Mouse (Mus musculus): Measurements from ENCODE around the gene Jpt1. TPM values are rescaled to one million over a fixed set of nuclear protein-coding genes. Genes with fewer than 3 reads are reported as not detected.

The Jpt1 gene
- polyA plus RNA-seq, 1 experiment from 2014 or later: 435 TPM

DNA sequence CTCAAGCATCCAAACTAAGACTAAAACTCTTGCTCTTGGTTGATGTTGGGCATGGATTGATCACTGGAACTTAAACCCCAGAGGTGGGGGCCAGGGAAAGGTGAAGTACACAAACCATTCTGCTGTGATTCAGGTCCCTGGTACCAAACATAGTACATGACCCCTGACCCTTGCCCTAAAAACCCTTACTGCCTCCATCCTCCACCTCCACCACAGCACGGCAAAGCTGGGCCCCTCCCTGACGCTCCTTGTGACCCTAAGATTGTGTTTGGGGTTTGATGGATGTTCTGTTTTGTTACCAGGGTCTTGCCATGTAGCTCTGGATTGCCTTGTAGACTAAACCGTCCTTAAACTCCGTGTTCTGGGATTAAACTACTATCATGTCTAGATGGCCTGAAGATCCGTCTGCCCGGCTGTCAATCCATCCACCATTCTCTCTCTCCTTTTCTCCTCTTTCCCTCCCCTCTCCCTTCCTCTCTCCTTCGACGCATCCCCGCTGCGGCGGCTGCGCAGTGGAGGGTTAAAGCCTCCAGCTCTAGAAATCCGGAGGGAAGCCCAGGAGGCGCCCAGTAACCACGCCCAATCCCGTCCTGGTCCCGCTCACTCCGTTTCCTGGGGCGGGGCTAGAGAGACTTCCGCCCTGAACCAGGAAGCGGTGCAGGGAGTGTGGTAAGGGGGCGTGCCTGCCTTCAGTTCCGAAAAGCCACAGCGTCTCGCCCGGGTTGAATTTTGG lies 39.0 kb downstream of the Jpt1 start, which contains the start of gene Armc7:
Armc7 (plus strand) TSS at position 643 of the 733 bp plus-strand sequence.
- peak within 1 kb of the TSS; percentile 75 for H3K4me2 ChIP-seq
- DNase-seq (ENCODE audit: low spot score) (peak; percentile 94), ATAC-seq (replicated peaks; ENCODE audit: low FRiP score) (peak; percentile 95)
- H3K9me3 ChIP-seq (ENCODE audit: control insufficient read depth, low read length): no peaks in the 10 kb centered on the region
- peak within 1 kb of the TSS; percentile 88 for H3K4me3 ChIP-seq (ENCODE audit: low read depth, low read length)
- peak within 1 kb of the TSS; percentile 65 for H3K27ac ChIP-seq (ENCODE audit: low read depth, low read length)
- H3K36me3 ChIP-seq (ENCODE audit: control insufficient read depth, insufficient read depth, low read length): no peaks in the 10 kb centered on the region
- 1% methylated on average over 26 of the region's 26 CpGs for WGBS
- peak within 1 kb of the TSS; percentile 84 for H3K9ac ChIP-seq (ENCODE audit: low read depth, low read length)
- H3K4me1 ChIP-seq (replicated peaks; ENCODE audit: control insufficient read depth, insufficient read depth, low read length): peaks cover 15% of the 10 kb centered on the region
- no peaks in the 10 kb centered on the region for H3K27me3 ChIP-seq (replicated peaks; ENCODE audit: control insufficient read depth, insufficient read depth, low read length)

DNA sequence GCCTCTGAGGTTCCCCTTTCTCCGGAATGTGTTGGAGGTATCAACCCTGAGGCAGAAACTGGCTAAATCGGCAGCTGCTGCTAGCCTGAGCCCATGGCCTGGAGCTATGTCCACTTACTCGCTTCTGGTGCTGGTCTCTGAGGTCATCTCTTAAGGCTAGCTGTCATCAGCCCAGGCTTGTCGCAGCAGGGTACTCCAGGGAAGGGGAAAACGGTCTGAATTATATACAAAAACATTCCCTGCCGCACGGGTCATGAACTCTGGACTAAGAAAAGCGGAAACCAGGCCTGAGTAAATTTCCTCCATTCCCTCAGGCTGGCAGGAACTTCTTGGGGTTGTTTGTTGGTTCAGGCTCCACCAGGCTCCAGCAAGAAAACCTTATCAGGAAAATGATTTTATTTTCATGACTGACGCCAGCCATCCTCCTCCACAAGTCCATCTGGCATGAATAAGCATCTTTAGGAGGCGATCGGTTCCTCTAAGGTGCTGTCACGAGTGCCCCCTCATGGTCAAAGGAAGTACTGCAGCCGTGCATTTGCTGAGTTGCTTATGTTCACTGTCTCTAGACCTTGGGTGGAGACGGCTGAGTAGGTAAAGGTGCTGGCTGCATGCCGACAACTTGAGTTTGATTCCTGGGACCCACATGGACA lies 40.4 kb downstream of the Jpt1 start:
- Histone ChIP-seq H3K9me3 (ENCODE audit: control insufficient read depth, low read length) (no peaks in the 10 kb centered on the region), H3K4me2 (no peak overlapping the region), H3K4me1 (replicated peaks; ENCODE audit: control insufficient read depth, insufficient read depth, low read length) (peaks cover 15% of the 10 kb centered on the region), H3K9ac (ENCODE audit: low read depth, low read length) (no peak overlapping the region), H3K4me3 (ENCODE audit: low read depth, low read length) (no peak overlapping the region), H3K27me3 (replicated peaks; ENCODE audit: control insufficient read depth, insufficient read depth, low read length) (no peaks in the 10 kb centered on the region), H3K27ac (ENCODE audit: low read depth, low read length) (0 out of 2 replicates have a peak overlapping the region, but pooled peaks have one; percentile 2), H3K36me3 (ENCODE audit: control insufficient read depth, insufficient read depth, low read length) (no peaks in the 10 kb centered on the region)
- ATAC-seq (replicated peaks; ENCODE audit: low FRiP score): peak; percentile 52
- peak; percentile 85 for DNase-seq (ENCODE audit: low spot score)
- whole genome bisulfite sequencing: 23% methylated on average over 15 of the region's 15 CpGs

DNA sequence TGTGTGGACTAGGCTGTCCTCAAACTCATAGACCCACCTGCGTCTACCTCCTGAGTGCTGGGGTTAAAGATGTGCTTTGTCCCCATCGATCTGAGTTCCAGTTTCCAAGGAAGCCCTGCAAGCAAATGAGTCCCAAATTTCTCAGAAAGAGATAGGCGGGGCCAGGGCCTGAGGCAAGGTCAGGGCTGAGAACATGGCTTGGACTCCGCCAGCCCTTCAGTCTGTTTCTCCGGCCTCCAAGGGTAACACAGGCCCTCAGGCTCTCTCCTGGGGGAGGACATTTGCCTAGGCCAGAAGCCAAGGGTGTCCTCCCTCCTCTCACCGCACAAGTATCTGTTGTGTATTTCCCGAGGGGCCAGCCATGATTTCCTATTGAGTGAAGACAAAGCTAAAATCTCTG lies 42.0 kb downstream of the Jpt1 start:
- no peaks in the 10 kb centered on the region for H3K27me3 ChIP-seq (replicated peaks; ENCODE audit: control insufficient read depth, insufficient read depth, low read length)
- no peak for ATAC-seq (replicated peaks; ENCODE audit: low FRiP score)
- H3K4me1 ChIP-seq (replicated peaks; ENCODE audit: control insufficient read depth, insufficient read depth, low read length): peaks cover 15% of the 10 kb centered on the region
- 83% methylated on average over 7 of the region's 7 CpGs for WGBS
- H3K27ac ChIP-seq (ENCODE audit: low read depth, low read length): no peak overlapping the region
- no peaks in the 10 kb centered on the region for H3K36me3 ChIP-seq (ENCODE audit: control insufficient read depth, insufficient read depth, low read length)
- no peak overlapping the region for H3K4me3 ChIP-seq (ENCODE audit: low read depth, low read length)
- no peak overlapping the region for H3K9ac ChIP-seq (ENCODE audit: low read depth, low read length)
- no peak overlapping the region for H3K4me2 ChIP-seq
- no peaks in the 10 kb centered on the region for H3K9me3 ChIP-seq (ENCODE audit: control insufficient read depth, low read length)
- no peak for DNase-seq (ENCODE audit: low spot score)

DNA sequence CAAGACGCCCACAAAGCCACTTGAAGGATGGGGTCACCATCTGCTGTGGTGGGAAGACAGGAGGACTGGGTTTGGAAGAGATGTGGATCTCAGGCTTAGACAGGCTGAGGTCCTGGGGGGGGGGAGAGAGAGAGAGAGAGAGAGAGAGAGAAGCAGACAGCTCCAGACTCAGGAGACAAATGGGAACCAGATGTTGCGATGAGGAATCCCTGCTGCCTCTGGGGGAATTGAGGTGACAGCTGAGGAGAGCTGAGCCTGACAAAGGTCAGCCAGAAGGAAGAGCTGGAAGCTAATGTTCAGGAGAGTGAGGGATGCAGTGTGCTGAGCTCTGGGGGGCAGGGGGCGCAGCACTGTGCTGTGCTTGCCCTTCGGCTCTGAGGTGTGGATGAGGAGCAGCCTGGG lies 47.0 kb downstream of the Jpt1 start:
- Histone ChIP-seq H3K4me2 (no peak overlapping the region), H3K4me1 (replicated peaks; ENCODE audit: control insufficient read depth, insufficient read depth, low read length) (no peaks in the 10 kb centered on the region), H3K27ac (ENCODE audit: low read depth, low read length) (no peak overlapping the region), H3K36me3 (ENCODE audit: control insufficient read depth, insufficient read depth, low read length) (no peaks in the 10 kb centered on the region), H3K27me3 (replicated peaks; ENCODE audit: control insufficient read depth, insufficient read depth, low read length) (peaks cover 6% of the 10 kb centered on the region; the same call in 1 of the 2 replicates), H3K9ac (ENCODE audit: low read depth, low read length) (no peak overlapping the region), H3K4me3 (ENCODE audit: low read depth, low read length) (no peak overlapping the region), H3K9me3 (ENCODE audit: control insufficient read depth, low read length) (no peaks in the 10 kb centered on the region)
- ATAC-seq (replicated peaks; ENCODE audit: low FRiP score) (no peak), DNase-seq (ENCODE audit: low spot score) (no peak)
- 36% methylated on average over 4 of the region's 4 CpGs for WGBS

DNA sequence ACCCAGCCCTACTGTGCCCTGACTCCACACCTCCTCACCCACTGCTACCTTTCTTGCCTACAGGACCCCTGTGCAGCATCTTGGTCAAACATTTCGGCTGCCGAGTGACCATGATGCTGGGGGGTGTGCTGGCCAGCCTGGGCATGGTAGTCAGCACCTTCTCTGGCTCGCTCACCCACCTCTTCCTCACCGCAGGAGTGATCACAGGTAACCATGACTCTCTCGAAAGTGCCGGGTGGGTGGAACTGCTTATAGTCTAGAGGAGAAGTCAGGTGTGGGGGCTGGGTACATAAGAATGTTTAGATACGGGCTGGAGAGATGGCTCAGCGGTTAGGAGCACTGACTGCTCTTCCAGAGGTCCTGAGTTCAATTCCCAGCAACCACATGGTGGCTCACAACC lies 49.3 kb downstream of the Jpt1 start:
- no peak overlapping the region for H3K27ac ChIP-seq (ENCODE audit: low read depth, low read length)
- H3K4me1 ChIP-seq (replicated peaks; ENCODE audit: control insufficient read depth, insufficient read depth, low read length): no peaks in the 10 kb centered on the region
- H3K4me2 ChIP-seq: no peak overlapping the region
- no peak for ATAC-seq (replicated peaks; ENCODE audit: low FRiP score)
- H3K9me3 ChIP-seq (ENCODE audit: control insufficient read depth, low read length): no peaks in the 10 kb centered on the region
- WGBS: 83% methylated on average over 8 of the region's 8 CpGs
- no peak overlapping the region for H3K4me3 ChIP-seq (ENCODE audit: low read depth, low read length)
- peaks cover 10% of the 10 kb centered on the region; the same call in 1 of the 2 replicates for H3K27me3 ChIP-seq (replicated peaks; ENCODE audit: control insufficient read depth, insufficient read depth, low read length)
- no peak for DNase-seq (ENCODE audit: low spot score)
- no peaks in the 10 kb centered on the region for H3K36me3 ChIP-seq (ENCODE audit: control insufficient read depth, insufficient read depth, low read length)
- H3K9ac ChIP-seq (ENCODE audit: low read depth, low read length): no peak overlapping the region

DNA sequence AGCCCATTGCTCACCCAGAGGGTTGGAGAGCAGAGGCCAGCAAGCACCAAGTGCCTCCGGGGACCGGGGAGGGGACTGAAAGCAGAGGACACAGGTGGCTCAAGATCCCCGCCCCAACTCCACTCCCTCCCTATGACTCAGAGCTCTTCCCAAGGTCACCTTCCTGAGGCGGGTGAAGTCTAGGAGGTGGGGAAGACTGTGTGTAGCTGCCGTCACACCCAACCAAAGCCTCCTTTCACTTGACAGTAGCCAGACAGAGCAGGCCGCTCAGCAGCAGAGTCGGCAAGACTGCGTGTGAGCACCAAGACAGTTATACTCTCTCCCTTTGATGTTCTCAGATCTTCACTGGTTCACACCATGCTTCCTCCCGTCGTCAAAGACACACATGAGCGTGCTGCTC lies 50.8 kb downstream of the Jpt1 start:
- H3K4me3 ChIP-seq (ENCODE audit: low read depth, low read length): no peak overlapping the region
- ATAC-seq (replicated peaks; ENCODE audit: low FRiP score) (no peak), DNase-seq (ENCODE audit: low spot score) (no peak)
- no peak overlapping the region for H3K27ac ChIP-seq (ENCODE audit: low read depth, low read length)
- 64% methylated on average over 11 of the region's 11 CpGs for WGBS
- no peak overlapping the region for H3K9ac ChIP-seq (ENCODE audit: low read depth, low read length)
- no peaks in the 10 kb centered on the region for H3K9me3 ChIP-seq (ENCODE audit: control insufficient read depth, low read length)
- no peaks in the 10 kb centered on the region for H3K4me1 ChIP-seq (replicated peaks; ENCODE audit: control insufficient read depth, insufficient read depth, low read length)
- H3K27me3 ChIP-seq (replicated peaks; ENCODE audit: control insufficient read depth, insufficient read depth, low read length): peaks cover 10% of the 10 kb centered on the region; the same call in 1 of the 2 replicates
- H3K36me3 ChIP-seq (ENCODE audit: control insufficient read depth, insufficient read depth, low read length): no peaks in the 10 kb centered on the region
- H3K4me2 ChIP-seq: no peak overlapping the region

DNA sequence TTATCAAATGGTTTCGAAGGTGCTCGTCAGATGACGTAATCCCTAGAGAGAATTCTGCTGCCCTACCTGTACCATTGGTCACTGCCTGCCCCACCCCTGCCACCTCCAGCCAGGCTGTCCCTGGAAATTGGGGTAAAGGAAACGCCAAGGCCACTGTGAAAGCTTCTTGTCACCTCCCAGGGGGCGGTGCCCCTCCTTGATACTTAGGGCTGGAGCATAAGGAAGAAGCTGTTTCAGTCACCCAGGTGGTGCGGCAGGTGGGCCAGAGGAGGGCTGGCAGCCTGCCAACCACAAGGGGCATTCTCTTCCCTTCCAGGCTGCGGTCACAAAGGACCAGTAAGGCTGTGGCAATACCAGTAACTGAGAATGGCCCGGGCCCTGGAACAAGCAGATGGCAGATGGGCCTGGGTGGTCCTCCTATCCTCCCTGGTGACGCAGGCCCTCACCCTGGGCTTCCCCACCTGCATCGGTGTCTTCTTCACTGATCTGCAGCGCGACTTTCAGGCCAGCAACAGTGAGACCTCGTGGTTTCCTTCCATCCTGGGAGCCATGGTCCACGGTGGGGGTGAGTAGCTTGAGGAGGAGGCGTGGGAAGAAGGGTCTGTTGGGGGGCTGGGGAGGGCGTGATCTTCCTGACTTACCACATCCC lies 51.8 kb downstream of the Jpt1 start, which contains the start of gene Slc16a5:
Slc16a5 (plus strand) TSS at position 232 of the 649 bp plus-strand sequence.
- Histone ChIP-seq H3K27me3 (replicated peaks; ENCODE audit: control insufficient read depth, insufficient read depth, low read length) (peaks cover 10% of the 10 kb centered on the region; the same call in 1 of the 2 replicates), H3K4me1 (replicated peaks; ENCODE audit: control insufficient read depth, insufficient read depth, low read length) (peaks cover 3% of the 10 kb centered on the region; the same call in 1 of the 2 replicates), H3K27ac (ENCODE audit: low read depth, low read length) (no peak within 1 kb of the TSS), H3K36me3 (ENCODE audit: control insufficient read depth, insufficient read depth, low read length) (no peaks in the 10 kb centered on the region), H3K9me3 (ENCODE audit: control insufficient read depth, low read length) (no peaks in the 10 kb centered on the region), H3K4me3 (ENCODE audit: low read depth, low read length) (no peak within 1 kb of the TSS), H3K4me2 (no peak within 1 kb of the TSS), H3K9ac (ENCODE audit: low read depth, low read length) (no peak within 1 kb of the TSS)
- no peak for ATAC-seq (replicated peaks; ENCODE audit: low FRiP score)
- DNase-seq (ENCODE audit: low spot score): no peak
- WGBS: 64% methylated on average over 16 of the region's 16 CpGs

DNA sequence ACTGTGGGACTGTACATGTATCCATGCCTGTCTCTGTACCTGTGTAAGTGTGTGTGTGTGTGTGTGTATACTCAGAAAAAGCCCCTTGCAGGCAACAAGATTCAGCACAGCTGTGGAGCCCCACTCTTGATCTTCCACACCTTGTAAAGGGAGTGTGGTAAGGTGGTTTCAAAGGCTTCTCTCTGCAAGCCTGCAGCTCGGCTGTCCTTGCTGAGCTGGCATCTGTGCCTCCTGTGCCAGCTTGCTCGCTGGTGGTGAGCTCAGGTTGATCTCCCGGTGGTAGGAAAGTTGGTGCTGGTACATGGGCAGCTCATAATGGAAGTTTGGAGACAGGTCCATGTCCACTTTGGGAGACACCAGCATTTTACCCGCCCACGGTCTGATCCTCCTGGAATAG lies 52.3 kb downstream of the Jpt1 start:
- Histone ChIP-seq H3K9ac (ENCODE audit: low read depth, low read length) (no peak overlapping the region), H3K4me1 (replicated peaks; ENCODE audit: control insufficient read depth, insufficient read depth, low read length) (peaks cover 3% of the 10 kb centered on the region; the same call in 1 of the 2 replicates), H3K9me3 (ENCODE audit: control insufficient read depth, low read length) (no peaks in the 10 kb centered on the region), H3K4me2 (no peak overlapping the region), H3K4me3 (ENCODE audit: low read depth, low read length) (no peak overlapping the region), H3K36me3 (ENCODE audit: control insufficient read depth, insufficient read depth, low read length) (no peaks in the 10 kb centered on the region), H3K27ac (ENCODE audit: low read depth, low read length) (no peak overlapping the region), H3K27me3 (replicated peaks; ENCODE audit: control insufficient read depth, insufficient read depth, low read length) (peaks cover 10% of the 10 kb centered on the region; the same call in 1 of the 2 replicates)
- ATAC-seq (replicated peaks; ENCODE audit: low FRiP score) (no peak), DNase-seq (ENCODE audit: low spot score) (no peak)
- 67% methylated on average over 5 of the region's 5 CpGs for WGBS
